Mouse (Mus musculus) midbrain, postnatal 0 days (tissue): ENCODE measurements around the gene Sh3gl3. TPM values are rescaled to one million over a fixed set of nuclear protein-coding genes. Genes with fewer than 3 reads are reported as not detected.

Source experiments
- ATAC-seq: fragments of 200-750 bp; cut with Nextera tagmentation; 2 replicates; pipeline ENCODE4 v1.8.0; 2017; ENCODE audit warnings: moderate number of reproducible peaks, mild to moderate bottlenecking, moderate TSS enrichment, moderate library complexity; ENCODE audit not compliant: low FRiP score
- DNase-seq: peaks from one replicate; pipeline ENCODE4 v3.0.0-alpha.2; 2015; ENCODE audit warnings: low spot score
- H3K27ac ChIP-seq: fragments of 300-500 bp; sonication (generic); 2 replicates; pipeline ENCODE4 v1.5.1; 2014; ENCODE audit warnings: low read depth, mild to moderate bottlenecking, low read length, mixed read lengths
- H3K27me3 ChIP-seq: fragments of 300-500 bp; sonication (generic); 2 replicates; pipeline ENCODE4 v1.6.1; 2014; ENCODE audit warnings: low read length, control low read depth, mixed read lengths; ENCODE audit not compliant: insufficient read depth
- H3K36me3 ChIP-seq: fragments of 300-500 bp; sonication (generic); 2 replicates; pipeline ENCODE4 v1.6.1; 2014; ENCODE audit warnings: low read length, control low read depth, mixed read lengths; ENCODE audit not compliant: insufficient read depth
- H3K4me1 ChIP-seq: fragments of 300-500 bp; sonication (generic); 2 replicates; pipeline ENCODE4 v1.6.1; 2014; ENCODE audit warnings: mild to moderate bottlenecking, control low read depth, antibody characterized with exemption, low read length, mixed read lengths; ENCODE audit not compliant: insufficient read depth
- H3K4me2 ChIP-seq: fragments of 300-500 bp; sonication (generic); 2 replicates; pipeline ENCODE4 v1.6.1; 2014; ENCODE audit warnings: low read depth, mild to moderate bottlenecking, low read length, mixed read lengths; ENCODE audit not compliant: poor library complexity, severe bottlenecking
- H3K4me3 ChIP-seq: fragments of 300-500 bp; sonication (generic); 2 replicates; pipeline ENCODE4 v1.5.1; 2014; ENCODE audit warnings: low read depth, mild to moderate bottlenecking, low read length, moderate library complexity
- H3K9ac ChIP-seq: fragments of 300-500 bp; sonication (generic); replicated peaks from 2 replicates; pipeline ENCODE4 v1.6.1; 2014; ENCODE audit warnings: mild to moderate bottlenecking, low read length, moderate library complexity, mixed read lengths; ENCODE audit not compliant: poor library complexity, severe bottlenecking
- H3K9me3 ChIP-seq: fragments of 300-500 bp; sonication (generic); 2 replicates; pipeline ENCODE4 v1.6.1; 2016; ENCODE audit warnings: low read length, control low read depth
- CTCF ChIP-seq: IDR thresholded peaks from 2 replicates; pipeline ENCODE4 v1.5.1; 2016; ENCODE audit warnings: antibody characterized with exemption, mild to moderate bottlenecking
- WGBS: fragments of 180-500 bp; shearing (Covaris S2); extraction: QIAGEN DNeasy Blood & Tissue Kit; methylation state at CpG from one replicate; pipeline ENCODE4 v1.1.7; 2014; 5-methylcytosine and 5-hydroxymethylcytosine counted together
- polyA plus RNA-seq: library from polyadenylated mRNA; unstranded; fragments of >200 nt; fragmentation: Nextera tagmentation; extraction: Ambion mirVana; gene quantifications from 2 replicates; pipeline ENCODE4 v1.2.1, GENCODE M21; 2015
- total RNA-seq: library from RNA; depleted of rRNA; stranded (reverse); fragments of >200 nt; gene quantifications from 2 replicates; pipeline ENCODE4 v1.2.3, GENCODE M21; 2014; rRNA removed

Gene Sh3gl3
- total RNA-seq = 58.6 and 70.4 TPM in 2 replicates
- polyA plus RNA-seq = 102 and 108 TPM in 2 replicates

DNA sequence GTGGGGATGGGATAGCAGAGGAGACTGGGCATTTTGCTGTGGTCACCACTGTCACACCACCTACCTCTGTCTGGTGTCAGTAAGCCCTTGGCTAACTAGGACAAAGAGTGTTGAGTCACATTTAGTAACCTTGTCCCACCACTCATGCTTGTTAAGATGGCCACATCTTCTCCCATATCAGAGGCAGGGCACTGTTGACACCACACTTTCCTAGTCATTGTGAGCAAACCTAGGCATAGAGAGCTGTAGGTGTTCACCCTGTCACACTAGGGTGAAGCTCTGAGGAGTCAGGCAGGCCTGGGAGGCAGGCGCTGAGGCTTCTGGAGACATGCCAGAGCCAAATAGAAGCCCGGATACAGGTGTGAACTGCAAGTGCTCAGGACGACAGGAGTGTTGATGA, at the start of gene Sh3gl3:
Sh3gl3 (plus strand) TSS at position 301 of the 400 bp plus-strand sequence.
- Histone ChIP-seq H3K9ac (peak within 1 kb of the TSS; percentile 73), H3K9me3 (no peaks in the 10 kb centered on the region), H3K27me3 (no peaks in the 10 kb centered on the region), H3K36me3 (no peaks in the 10 kb centered on the region), H3K4me3 (peak within 1 kb of the TSS; percentile 62), H3K27ac (peak within 1 kb of the TSS; percentile 73), H3K4me2 (peak within 1 kb of the TSS; percentile 58), H3K4me1 (peaks cover 2% of the 10 kb centered on the region; the same call in 1 of the 2 replicates)
- WGBS = 86% methylated on average over 3 of the region's 3 CpGs
- ATAC-seq = no peak
- no peak for DNase-seq
- TF ChIP-seq CTCF = no peak

DNA sequence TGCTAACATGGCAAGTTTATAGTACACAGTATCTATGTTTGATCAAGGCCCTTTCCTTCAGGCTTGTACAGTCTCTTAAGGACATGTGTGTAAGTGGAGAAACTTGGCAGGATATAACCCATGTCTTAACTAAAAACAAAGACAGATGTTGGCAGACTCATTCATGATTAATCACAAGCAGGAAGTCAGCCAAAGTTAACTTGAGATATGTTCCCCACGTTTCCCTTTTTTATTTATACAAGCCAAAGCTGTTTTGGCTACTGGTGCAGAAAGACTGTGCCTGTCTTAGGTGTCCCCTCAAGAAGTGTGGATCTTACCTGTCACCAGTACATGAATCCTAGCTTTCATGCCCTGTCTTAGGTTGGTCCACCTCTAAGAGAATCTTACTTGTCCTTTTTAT, 35.4 kb upstream of the Sh3gl3 start:
- no peaks in the 10 kb centered on the region for H3K4me1 ChIP-seq
- no peak overlapping the region for H3K4me3 ChIP-seq
- no peak overlapping the region for H3K27ac ChIP-seq
- 88% methylated on average over 1 of the region's 1 CpGs for WGBS
- no peaks in the 10 kb centered on the region for H3K36me3 ChIP-seq
- H3K9me3 ChIP-seq = no peaks in the 10 kb centered on the region
- ATAC-seq = no peak
- H3K27me3 ChIP-seq = no peaks in the 10 kb centered on the region
- DNase-seq = no peak
- H3K9ac ChIP-seq = no peak overlapping the region
- no peak overlapping the region for H3K4me2 ChIP-seq
- no peak for TF ChIP-seq CTCF

DNA sequence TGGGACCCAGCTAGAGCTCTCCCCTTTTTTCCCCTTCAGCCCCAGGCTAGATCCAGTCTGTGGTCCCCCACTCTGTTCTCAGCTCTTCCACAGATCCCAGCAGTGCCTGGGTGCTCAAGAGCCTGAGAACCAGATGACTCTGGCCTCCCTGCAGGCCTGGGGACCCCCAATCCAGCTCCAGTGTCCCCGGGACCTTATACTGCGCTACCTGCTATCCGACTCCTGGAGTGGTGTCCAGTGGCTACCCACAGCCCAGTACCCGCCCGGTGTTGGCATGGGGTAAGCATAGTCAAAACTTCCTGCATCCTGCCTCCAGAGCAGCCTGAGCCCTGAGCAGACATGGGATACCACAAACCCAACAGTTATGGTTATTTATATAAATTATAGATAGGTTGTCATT, 26.5 kb upstream of the Sh3gl3 start:
- Histone ChIP-seq H3K9me3 (no peaks in the 10 kb centered on the region), H3K9ac (no peak overlapping the region), H3K4me1 (no peaks in the 10 kb centered on the region), H3K4me3 (no peak overlapping the region), H3K27me3 (no peaks in the 10 kb centered on the region), H3K27ac (no peak overlapping the region), H3K36me3 (no peaks in the 10 kb centered on the region), H3K4me2 (no peak overlapping the region)
- ATAC-seq (no peak), DNase-seq (no peak)
- 97% methylated on average over 5 of the region's 5 CpGs for WGBS
- no peak for TF ChIP-seq CTCF

DNA sequence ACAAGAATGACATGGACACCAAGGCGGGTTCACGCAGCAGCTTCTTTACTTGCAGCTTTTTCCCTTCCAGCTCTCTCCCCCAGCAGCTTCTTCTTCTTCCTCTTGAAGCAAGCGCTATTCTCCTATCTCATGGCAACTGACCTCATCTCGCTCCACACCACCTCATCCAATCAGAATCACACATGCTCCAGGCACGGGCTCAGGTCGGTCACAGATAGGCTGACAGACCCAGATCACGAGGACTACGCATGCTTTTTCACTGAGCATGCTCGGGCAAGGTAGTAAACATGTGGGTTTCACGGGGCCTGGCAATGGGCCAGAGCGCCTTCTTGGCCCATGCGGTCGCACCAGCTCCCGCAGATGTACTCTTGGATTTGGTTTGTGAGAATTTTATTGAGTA, 9.0 kb upstream of the Sh3gl3 start:
- DNase-seq (no peak), ATAC-seq (no peak)
- H3K9me3 ChIP-seq = no peaks in the 10 kb centered on the region
- H3K27ac ChIP-seq = no peak overlapping the region
- H3K27me3 ChIP-seq = no peaks in the 10 kb centered on the region
- TF ChIP-seq CTCF = no peak
- H3K36me3 ChIP-seq = no peaks in the 10 kb centered on the region
- H3K4me2 ChIP-seq = no peak overlapping the region
- WGBS = 96% methylated on average over 14 of the region's 14 CpGs
- H3K9ac ChIP-seq = no peak overlapping the region
- H3K4me1 ChIP-seq = no peaks in the 10 kb centered on the region
- no peak overlapping the region for H3K4me3 ChIP-seq

DNA sequence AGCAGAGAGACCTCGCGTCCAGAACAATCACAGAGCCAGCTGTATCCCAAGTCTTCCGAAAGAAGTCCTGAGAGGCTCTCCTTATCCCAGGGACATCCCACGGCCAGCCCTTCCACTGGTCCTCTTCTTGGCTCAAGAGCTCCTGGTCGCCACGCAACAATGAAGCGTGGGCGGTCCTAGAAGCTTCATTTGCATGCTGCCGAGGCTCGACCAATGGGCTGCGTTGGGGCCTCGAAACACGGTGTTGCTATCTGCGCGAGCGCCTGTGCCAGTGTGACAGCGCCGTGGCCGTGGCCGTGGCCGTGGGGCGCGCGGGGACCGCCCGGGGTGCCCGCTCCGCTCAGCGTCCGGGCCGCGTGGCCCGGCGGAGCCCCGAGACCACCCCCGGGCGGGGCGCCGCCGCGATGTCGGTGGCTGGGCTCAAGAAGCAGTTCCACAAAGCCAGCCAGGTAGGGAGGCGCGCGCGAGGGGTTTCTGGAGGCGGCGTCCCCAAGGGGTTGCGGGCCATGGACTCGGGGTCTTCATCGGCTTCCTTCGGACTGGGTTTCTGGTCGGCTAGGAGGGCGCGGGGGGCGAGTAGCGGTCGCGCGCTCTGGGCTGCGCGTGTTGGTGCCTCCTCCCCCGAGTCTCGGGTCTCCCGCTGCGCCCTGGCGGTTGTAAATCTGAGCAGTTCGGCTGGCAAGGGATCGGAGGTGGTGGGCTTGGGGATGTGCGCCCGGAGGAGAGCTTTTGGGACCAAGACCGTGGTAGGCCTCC, 1.1 kb downstream of the Sh3gl3 start:
- peaks cover 2% of the 10 kb centered on the region; the same call in 1 of the 2 replicates for H3K4me1 ChIP-seq
- H3K9me3 ChIP-seq = no peaks in the 10 kb centered on the region
- H3K36me3 ChIP-seq = no peaks in the 10 kb centered on the region
- no peaks in the 10 kb centered on the region for H3K27me3 ChIP-seq
- H3K4me3 ChIP-seq = peak overlapping the region; percentile 62
- TF ChIP-seq CTCF = peak; percentile 18; the same call in 1 of the 2 replicates
- peak overlapping the region; percentile 73 for H3K27ac ChIP-seq
- under 1% methylated on average over 71 of the region's 72 CpGs for WGBS
- DNase-seq (peak; percentile 94), ATAC-seq (peak; percentile 98)
- peak overlapping the region; percentile 58 for H3K4me2 ChIP-seq
- H3K9ac ChIP-seq = peak overlapping the region; percentile 73

DNA sequence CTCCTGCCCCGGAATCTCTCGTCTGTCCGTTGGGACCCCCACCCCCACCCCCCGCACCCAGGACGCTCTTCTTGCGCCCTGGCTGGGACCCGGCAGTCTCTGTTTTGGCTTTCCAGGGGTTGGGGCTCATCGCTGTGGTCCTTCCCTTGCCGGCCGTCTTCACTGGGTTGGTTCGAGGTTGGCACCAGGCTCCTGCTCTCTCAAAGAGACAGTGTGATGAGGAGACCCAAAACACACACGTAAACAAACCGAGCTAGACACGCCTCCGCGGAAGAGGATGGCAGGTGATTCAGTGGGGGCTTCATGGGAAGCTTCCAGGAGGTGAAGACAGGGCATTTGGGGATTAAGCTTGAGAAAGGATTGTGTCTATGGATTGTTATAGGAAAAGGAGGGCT, 1.7 kb downstream of the Sh3gl3 start:
- H3K9ac ChIP-seq = peak overlapping the region; percentile 73
- no peaks in the 10 kb centered on the region for H3K36me3 ChIP-seq
- peak; percentile 45; the same call in 1 of the 2 replicates for ATAC-seq
- no peaks in the 10 kb centered on the region for H3K27me3 ChIP-seq
- peaks cover 2% of the 10 kb centered on the region; the same call in 1 of the 2 replicates for H3K4me1 ChIP-seq
- H3K27ac ChIP-seq = peak overlapping the region; percentile 73
- peak overlapping the region; percentile 62 for H3K4me3 ChIP-seq
- H3K9me3 ChIP-seq = no peaks in the 10 kb centered on the region
- no peak for TF ChIP-seq CTCF
- WGBS = under 1% methylated on average over 14 of the region's 16 CpGs
- DNase-seq = peak; percentile 21
- H3K4me2 ChIP-seq = peak overlapping the region; percentile 58
